Mouse (Mus musculus) midbrain, embryonic 15.5 days (tissue): ENCODE data around the gene Slx1b. TPM values are rescaled to one million over a fixed set of nuclear protein-coding genes. Genes with fewer than 3 reads are reported as not detected.
"Not testable (repeated sequence)": the region's sequence is repeated elsewhere in the genome, so short reads cannot be mapped to it uniquely, and the experiment has no call there.

Experiments used
- ATAC-seq: fragments of 200-750 bp; cut with Nextera tagmentation; replicated peaks from 2 replicates; pipeline ENCODE4 v1.8.0; 2017; ENCODE audit warnings: moderate TSS enrichment
- H3K27ac ChIP-seq: fragments of 300-500 bp; sonication (generic); 2 replicates; pipeline ENCODE4 v1.5.1; 2015; ENCODE audit warnings: mild to moderate bottlenecking, inconsistent platforms
- H3K27me3 ChIP-seq: fragments of 300-500 bp; sonication (generic); replicated peaks from 2 replicates; pipeline ENCODE4 v1.6.1; 2015; ENCODE audit warnings: inconsistent platforms
- H3K36me3 ChIP-seq: fragments of 300-500 bp; sonication (generic); replicated peaks from 2 replicates; pipeline ENCODE4 v1.6.1; 2015; ENCODE audit warnings: inconsistent platforms
- H3K4me1 ChIP-seq: fragments of 300-500 bp; sonication (generic); 2 replicates; pipeline ENCODE4 v1.6.1; 2015; ENCODE audit warnings: inconsistent platforms
- H3K4me2 ChIP-seq: fragments of 300-500 bp; sonication (generic); 2 replicates; pipeline ENCODE4 v1.6.1; 2015; ENCODE audit warnings: inconsistent platforms, mild to moderate bottlenecking, moderate library complexity
- H3K4me3 ChIP-seq: fragments of 300-500 bp; sonication (generic); 2 replicates; pipeline ENCODE4 v1.5.1; 2015; ENCODE audit warnings: mild to moderate bottlenecking, inconsistent platforms
- H3K9ac ChIP-seq: fragments of 300-500 bp; sonication (generic); 2 replicates; pipeline ENCODE4 v1.6.1; 2015; ENCODE audit warnings: mild to moderate bottlenecking, inconsistent platforms
- H3K9me3 ChIP-seq: fragments of 300-500 bp; sonication (generic); 2 replicates; pipeline ENCODE4 v1.6.1; 2016; ENCODE audit warnings: inconsistent platforms
- WGBS: fragments of 180-500 bp; shearing (Covaris S2); methylation state at CpG from one replicate; pipeline ENCODE4 v1.1.7; 2015; ENCODE audit warnings: mixed read lengths; 5-methylcytosine and 5-hydroxymethylcytosine counted together
- polyA plus RNA-seq: library from polyadenylated mRNA; unstranded; fragments of >200 nt; fragmentation: Nextera tagmentation; extraction: Ambion mirVana; gene quantifications from 2 replicates; pipeline ENCODE4 v1.2.1, GENCODE M21; 2015

The Slx1b gene
- polyA plus RNA-seq, 1 experiment from 2014 or later: 20.9 TPM

- Histone ChIP-seq H3K9ac (no peak overlapping the region), H3K36me3 (peaks cover 14% of the 10 kb centered on the region), H3K4me2 (no peak overlapping the region), H3K27me3 (no peaks in the 10 kb centered on the region), H3K9me3 (no peaks in the 10 kb centered on the region), H3K4me3 (no peak overlapping the region), H3K4me1 (no peaks in the 10 kb centered on the region), H3K27ac (no peak overlapping the region)
- ATAC-seq: no peak
- WGBS: 94% methylated on average over 3 of the region's 3 CpGs
Observed at GRCm38 (mm10) chr7:126665269-126665668, 30.3 kb downstream of the Slx1b start.

DNA sequence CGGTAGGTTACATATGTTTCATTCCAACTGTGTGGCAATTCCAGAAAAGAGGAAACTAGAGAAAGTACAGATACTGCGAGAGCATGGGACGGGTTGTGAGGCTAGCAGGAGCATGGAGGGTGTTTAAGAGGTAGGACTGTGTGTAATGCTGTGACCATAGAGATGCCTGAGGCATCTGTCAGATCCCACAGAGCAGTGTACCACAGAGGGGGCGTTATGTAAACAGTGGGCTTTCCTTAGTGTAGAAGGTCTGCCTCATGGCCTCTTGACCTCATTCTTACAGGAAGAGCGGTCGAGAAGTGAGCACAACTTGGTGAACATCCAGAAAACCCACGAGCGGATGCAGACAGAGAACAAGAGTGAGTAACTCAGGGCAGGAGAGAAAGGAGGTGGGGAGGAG is 31.9 kb downstream of the Slx1b start:
- 80% methylated on average over 8 of the region's 8 CpGs for WGBS
- Histone ChIP-seq H3K4me1 (no peaks in the 10 kb centered on the region), H3K9ac (no peak overlapping the region), H3K4me3 (no peak overlapping the region), H3K27me3 (no peaks in the 10 kb centered on the region), H3K9me3 (no peaks in the 10 kb centered on the region), H3K4me2 (no peak overlapping the region), H3K27ac (no peak overlapping the region), H3K36me3 (peaks cover 14% of the 10 kb centered on the region)
- no peak for ATAC-seq

DNA sequence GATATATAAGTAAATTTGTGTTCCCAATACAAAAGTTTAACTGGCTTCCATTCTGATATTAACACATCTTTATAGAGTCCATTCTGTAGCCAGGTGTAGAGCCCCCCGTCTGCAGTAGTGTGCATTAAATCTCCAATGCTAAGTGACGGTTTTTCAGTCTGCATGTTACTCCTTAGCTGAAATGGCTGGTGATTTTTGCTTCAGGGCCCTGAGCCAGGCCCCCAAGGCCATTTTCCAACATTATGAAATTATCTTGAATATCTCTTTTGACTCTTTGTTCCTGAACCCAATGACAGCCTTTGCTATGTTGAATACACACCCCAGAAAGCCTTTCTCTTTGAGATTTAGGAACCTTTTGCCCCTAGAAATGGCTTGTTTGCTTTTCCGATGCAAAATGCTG is 35.8 kb downstream of the Slx1b start:
- WGBS: 87% methylated on average over 3 of the region's 3 CpGs
- Histone ChIP-seq H3K4me3 (no peak overlapping the region), H3K9ac (no peak overlapping the region), H3K4me2 (no peak overlapping the region), H3K36me3 (peaks cover 7% of the 10 kb centered on the region), H3K4me1 (no peaks in the 10 kb centered on the region), H3K9me3 (no peaks in the 10 kb centered on the region), H3K27me3 (no peaks in the 10 kb centered on the region), H3K27ac (no peak overlapping the region)
- no peak for ATAC-seq

DNA sequence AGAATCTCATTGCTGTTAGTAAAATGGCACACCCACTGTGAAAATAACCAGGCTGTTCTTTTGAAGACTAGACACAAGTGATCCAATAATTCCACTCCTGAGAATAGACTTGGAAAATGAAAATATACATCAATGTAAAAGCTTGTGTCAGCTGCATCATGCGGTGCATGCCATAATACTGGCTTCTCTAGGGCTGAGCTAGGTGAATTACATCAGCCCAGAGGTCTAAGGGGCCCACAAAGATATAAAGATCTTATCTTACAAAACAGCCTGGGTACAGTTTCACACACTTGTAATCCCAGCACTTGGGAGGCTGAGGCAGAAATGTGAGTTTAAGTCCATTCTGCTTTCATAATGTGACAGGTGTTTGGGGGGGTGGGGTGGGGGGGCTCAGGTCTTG is 38.1 kb downstream of the Slx1b start:
- no peaks in the 10 kb centered on the region for H3K36me3 ChIP-seq
- no peaks in the 10 kb centered on the region for H3K4me1 ChIP-seq
- no peak for ATAC-seq
- WGBS: 93% methylated on average over 1 of the region's 1 CpGs
- no peak overlapping the region for H3K27ac ChIP-seq
- no peak overlapping the region for H3K4me3 ChIP-seq
- no peak overlapping the region for H3K4me2 ChIP-seq
- H3K27me3 ChIP-seq: no peaks in the 10 kb centered on the region
- no peak overlapping the region for H3K9ac ChIP-seq
- no peaks in the 10 kb centered on the region for H3K9me3 ChIP-seq

GRCm38 (mm10) chr7:126655695-126656094 is 39.9 kb downstream of the Slx1b start:
- WGBS: 91% methylated on average over 3 of the region's 3 CpGs
- H3K27me3 ChIP-seq: no peaks in the 10 kb centered on the region
- no peaks in the 10 kb centered on the region for H3K9me3 ChIP-seq
- H3K4me1 ChIP-seq: peaks cover 2% of the 10 kb centered on the region; the same call in 1 of the 2 replicates
- H3K4me3 ChIP-seq: no peak overlapping the region
- no peak for ATAC-seq
- no peak overlapping the region for H3K4me2 ChIP-seq
- no peaks in the 10 kb centered on the region for H3K36me3 ChIP-seq
- no peak overlapping the region for H3K27ac ChIP-seq
- H3K9ac ChIP-seq: no peak overlapping the region

DNA sequence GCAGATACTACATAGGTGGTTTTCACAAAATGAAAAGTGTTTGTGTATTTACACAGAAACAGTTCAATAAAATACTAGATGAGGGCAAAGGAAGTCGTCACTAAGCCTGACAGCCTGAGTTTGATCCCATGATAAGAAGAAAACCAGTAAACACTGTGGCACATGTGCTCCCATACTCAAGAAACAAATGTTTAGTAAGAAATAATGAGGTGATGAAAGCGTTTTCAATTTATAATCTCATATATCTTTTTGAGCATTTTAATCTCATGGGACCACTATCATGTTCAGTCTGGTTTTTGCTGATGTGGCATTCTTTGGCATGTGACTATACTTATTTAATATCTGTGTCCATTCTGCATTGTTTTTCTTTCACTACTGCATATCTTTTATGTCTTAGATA is 41.6 kb downstream of the Slx1b start:
- Histone ChIP-seq H3K9me3 (no peaks in the 10 kb centered on the region), H3K36me3 (no peaks in the 10 kb centered on the region), H3K4me3 (no peak overlapping the region), H3K27ac (no peak overlapping the region), H3K4me1 (peaks cover 9% of the 10 kb centered on the region; the same call in 1 of the 2 replicates), H3K9ac (no peak overlapping the region), H3K27me3 (no peaks in the 10 kb centered on the region), H3K4me2 (no peak overlapping the region)
- ATAC-seq: no peak
- WGBS: 93% methylated on average over 2 of the region's 2 CpGs

DNA sequence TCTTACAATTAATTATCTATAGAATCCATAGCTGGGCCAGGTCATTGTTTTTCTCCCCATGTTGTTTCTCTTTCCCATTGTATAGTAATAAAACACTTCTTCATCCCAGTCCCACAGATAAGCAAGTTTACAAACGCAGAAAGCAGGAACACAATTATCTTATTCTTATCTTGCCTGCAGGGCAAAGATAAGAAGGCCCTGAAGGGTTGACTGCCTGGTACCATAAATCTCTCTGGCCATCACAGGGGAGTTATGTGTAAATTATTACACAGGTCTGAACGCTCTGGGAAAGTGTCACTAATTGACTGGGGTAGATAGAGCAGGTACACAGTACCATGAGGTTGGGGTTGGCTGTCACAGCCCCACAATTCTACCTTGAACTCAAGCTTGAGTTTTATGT is 44.7 kb downstream of the Slx1b start:
- WGBS: 81% methylated on average over 2 of the region's 2 CpGs
- Histone ChIP-seq H3K4me1 (peaks cover 15% of the 10 kb centered on the region), H3K4me3 (no peak overlapping the region), H3K9ac (no peak overlapping the region), H3K9me3 (no peaks in the 10 kb centered on the region), H3K36me3 (no peaks in the 10 kb centered on the region), H3K27ac (no peak overlapping the region), H3K4me2 (no peak overlapping the region), H3K27me3 (no peaks in the 10 kb centered on the region)
- no peak for ATAC-seq

DNA sequence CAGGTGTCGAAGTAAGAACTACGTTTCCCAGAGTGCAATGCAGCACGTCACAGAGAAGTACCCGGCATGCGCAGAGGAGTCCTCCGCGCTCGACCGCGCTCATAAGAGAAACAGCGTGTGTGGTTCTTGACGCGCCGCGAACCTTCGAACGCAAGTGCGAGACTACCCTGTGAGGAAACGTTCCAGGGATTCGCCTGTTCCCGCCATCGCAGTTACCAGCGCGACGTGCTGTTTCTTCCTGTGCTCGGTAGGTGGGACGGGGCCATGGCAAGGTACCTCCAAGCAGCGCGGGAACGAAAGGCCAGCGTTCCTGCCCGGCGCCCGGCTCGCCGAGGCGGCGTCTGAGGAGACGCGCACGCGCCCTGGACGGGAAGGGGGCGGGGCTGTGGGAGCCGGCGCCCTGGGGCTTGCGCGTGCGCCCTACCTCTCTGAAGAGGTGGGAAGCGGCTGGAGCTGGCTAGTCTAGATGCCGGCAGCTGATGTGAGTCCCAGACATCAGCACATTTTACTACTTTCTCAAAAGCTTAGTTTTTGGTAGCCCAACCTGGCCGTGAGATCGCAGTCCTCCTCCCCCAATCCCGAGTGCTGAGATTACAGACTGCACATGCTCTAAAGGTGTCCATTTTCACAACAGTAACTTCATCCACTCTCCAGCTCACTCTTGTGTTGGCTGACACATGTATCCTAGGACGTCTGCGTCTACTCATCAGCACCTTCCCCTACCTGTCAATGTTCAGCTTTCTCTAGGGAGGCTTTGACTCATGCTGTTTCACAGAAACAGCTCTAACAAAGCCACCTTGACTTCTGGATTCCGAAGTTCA is 46.1 kb downstream of the Slx1b start, which contains the start of gene Sgf29:
Gene Sgf29 (plus strand): TSS at position 79 of the 821 bp plus-strand sequence.
- peak within 1 kb of the TSS; percentile 71 for H3K9ac ChIP-seq
- H3K4me1 ChIP-seq: peaks cover 15% of the 10 kb centered on the region
- H3K9me3 ChIP-seq: no peaks in the 10 kb centered on the region
- peak within 1 kb of the TSS; percentile 95 for H3K27ac ChIP-seq
- WGBS: 1% methylated on average over 57 of the region's 57 CpGs
- ATAC-seq: peak; percentile 98
- H3K4me3 ChIP-seq: peak within 1 kb of the TSS; percentile 64
- no peaks in the 10 kb centered on the region for H3K27me3 ChIP-seq
- peak within 1 kb of the TSS; percentile 58 for H3K4me2 ChIP-seq
- H3K36me3 ChIP-seq: no peaks in the 10 kb centered on the region

DNA sequence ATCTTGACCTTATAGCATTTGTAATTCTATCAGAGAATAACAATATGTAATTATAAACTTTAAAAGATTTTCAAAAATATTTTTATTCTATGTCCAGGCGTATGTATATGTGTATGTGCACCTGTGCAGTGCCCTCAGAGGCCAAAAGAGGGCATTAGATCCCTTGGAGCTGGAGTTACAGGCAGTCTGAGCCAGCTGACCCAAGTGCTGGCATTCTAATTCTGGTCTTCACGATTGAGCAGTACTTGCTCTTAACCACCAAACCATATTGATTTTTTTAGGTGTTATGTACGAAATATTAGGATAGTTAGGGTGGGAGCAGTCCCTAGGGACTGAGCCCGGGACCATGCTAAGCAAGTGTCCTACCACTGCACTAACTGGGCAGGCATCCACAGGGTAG is 47.1 kb downstream of the Slx1b start:
- Histone ChIP-seq H3K36me3 (no peaks in the 10 kb centered on the region), H3K9ac (no peak overlapping the region), H3K4me2 (peak overlapping the region; percentile 58), H3K9me3 (no peaks in the 10 kb centered on the region), H3K27ac (peak overlapping the region; percentile 95), H3K4me1 (peaks cover 15% of the 10 kb centered on the region), H3K27me3 (no peaks in the 10 kb centered on the region), H3K4me3 (peak overlapping the region; percentile 64)
- no peak for ATAC-seq
- 80% methylated on average over 4 of the region's 4 CpGs for WGBS

GRCm38 (mm10) chr7:126645708-126646107 is 49.9 kb downstream of the Slx1b start:
- no peak for ATAC-seq
- H3K9me3 ChIP-seq: no peaks in the 10 kb centered on the region
- 68% methylated on average over 5 of the region's 5 CpGs for WGBS

DNA sequence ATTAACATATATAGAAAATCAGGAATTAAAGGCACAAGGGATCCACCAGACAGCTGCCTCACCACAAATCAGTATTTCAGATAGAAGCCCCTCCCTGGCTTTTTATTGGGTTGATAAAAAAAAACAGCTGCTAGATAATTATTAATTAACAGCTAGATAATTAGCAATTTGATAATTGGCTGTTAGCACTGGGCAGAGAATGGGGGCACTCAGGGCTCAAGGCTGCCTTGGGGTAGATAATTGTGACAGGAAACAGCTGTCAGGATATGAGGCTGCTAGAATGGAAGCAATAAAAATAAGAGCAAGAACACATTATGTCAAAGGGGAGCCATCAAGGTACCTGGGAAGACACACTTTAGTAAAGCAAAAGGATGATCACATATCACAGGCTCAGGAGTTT is 50.7 kb downstream of the Slx1b start:
- H3K27me3 ChIP-seq: no peaks in the 10 kb centered on the region
- no peak overlapping the region for H3K4me2 ChIP-seq
- H3K4me3 ChIP-seq: no peak overlapping the region
- H3K27ac ChIP-seq: no peak overlapping the region
- H3K4me1 ChIP-seq: peaks cover 8% of the 10 kb centered on the region; the same call in 1 of the 2 replicates
- H3K9ac ChIP-seq: no peak overlapping the region
- no peaks in the 10 kb centered on the region for H3K36me3 ChIP-seq
- no peak for ATAC-seq
- H3K9me3 ChIP-seq: no peaks in the 10 kb centered on the region

More at GRCm38 (mm10) chr7:126645708-126646107, 49.9 kb downstream of the Slx1b start:
- no peak overlapping the region for H3K27ac ChIP-seq
- H3K4me2 ChIP-seq: no peak overlapping the region
- no peaks in the 10 kb centered on the region for H3K27me3 ChIP-seq
- H3K4me3 ChIP-seq: no peak overlapping the region
- H3K4me1 ChIP-seq: peaks cover 13% of the 10 kb centered on the region; the same call in 1 of the 2 replicates
- no peaks in the 10 kb centered on the region for H3K36me3 ChIP-seq
- no peak overlapping the region for H3K9ac ChIP-seq

DNA sequence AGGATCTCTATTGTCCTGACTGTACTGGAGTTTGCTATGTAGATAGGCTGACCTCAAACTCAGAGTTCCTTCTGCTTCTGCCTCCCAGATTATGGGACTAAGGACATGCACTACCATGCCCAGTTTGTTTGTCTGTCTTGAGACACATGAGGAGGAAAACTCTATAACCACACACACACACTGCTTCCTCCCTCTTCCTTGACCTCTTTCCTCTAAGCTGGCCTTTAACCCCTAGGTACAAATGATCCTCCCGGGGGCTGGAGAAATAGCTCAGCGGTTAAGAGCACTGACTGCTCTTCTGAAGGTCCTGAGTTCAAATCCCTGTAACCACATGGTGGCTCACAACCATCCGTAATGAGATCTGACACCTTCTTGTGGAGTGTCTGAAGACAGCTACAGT is 51.2 kb downstream of the Slx1b start:
- no peak overlapping the region for H3K4me3 ChIP-seq
- H3K9ac ChIP-seq: no peak overlapping the region
- no peak overlapping the region for H3K4me2 ChIP-seq
- no peaks in the 10 kb centered on the region for H3K36me3 ChIP-seq
- H3K27ac ChIP-seq: no peak overlapping the region
- WGBS: 74% methylated on average over 3 of the region's 3 CpGs
- no peak for ATAC-seq
- no peaks in the 10 kb centered on the region for H3K9me3 ChIP-seq
- H3K4me1 ChIP-seq: peaks cover 7% of the 10 kb centered on the region; the same call in 1 of the 2 replicates
- H3K27me3 ChIP-seq: no peaks in the 10 kb centered on the region

DNA sequence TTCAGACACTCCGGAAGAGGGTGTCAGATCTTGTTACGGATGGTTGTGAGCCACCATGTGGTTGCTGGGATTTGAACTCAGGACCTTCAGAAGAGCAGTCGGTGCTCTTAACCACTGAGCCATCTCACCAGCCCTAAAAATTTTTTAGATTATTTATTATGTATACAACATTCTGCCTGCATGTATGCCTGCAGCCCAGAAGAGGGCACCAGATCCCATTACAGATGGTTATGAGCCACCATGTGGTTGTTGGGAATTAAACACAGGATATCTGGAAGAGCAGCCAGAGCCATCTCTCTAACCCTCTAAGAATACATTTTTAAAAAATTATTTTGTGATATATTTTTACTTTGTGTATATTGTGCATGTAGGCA is 52.4 kb downstream of the Slx1b start:
- H3K9ac ChIP-seq, H3K9me3 ChIP-seq, H3K4me2 ChIP-seq, ATAC-seq, H3K4me3 ChIP-seq, H3K36me3 ChIP-seq, H3K27ac ChIP-seq, H3K4me1 ChIP-seq, H3K27me3 ChIP-seq: not testable (repeated sequence)
- WGBS: 55% methylated on average over 3 of the region's 3 CpGs
